Mouse (Mus musculus) CH12.LX (cell line): Measurements from ENCODE around the gene Ccl17. TPM values are rescaled to one million over a fixed set of nuclear protein-coding genes. Genes with fewer than 3 reads are reported as not detected.
A peak's percentile ranks its signal among the peaks of the same experiment; 100 is the strongest.

Experiments used
- DNase-seq: peaks from one replicate; pipeline ENCODE4 v3.0.0-alpha.2; 2013; ENCODE audit errors: extremely low read depth
- H3K27ac ChIP-seq: 2 replicates; pipeline ENCODE4 v1.5.1; 2012; ENCODE audit warnings: low read depth, mild to moderate bottlenecking, control low read depth, moderate library complexity; ENCODE audit not compliant: insufficient read depth
- H3K27me3 ChIP-seq: replicated peaks from 2 replicates; pipeline ENCODE3; 2012; ENCODE audit warnings: inconsistent platforms
- H3K36me3 ChIP-seq, 2 experiments: replicated peaks in 1 of 2; 2 replicates each; pipeline versions ENCODE3 to v1.6.1; 2012; ENCODE audit warnings: inconsistent platforms in 1 of 2, low read length in 1 of 2, mild to moderate bottlenecking in 1 of 2, mixed read lengths in 1 of 2, moderate library complexity in 1 of 2; ENCODE audit not compliant: control insufficient read depth in 1 of 2, insufficient read depth in 1 of 2
- H3K4me1 ChIP-seq, 2 experiments: 2 replicates each; pipeline ENCODE4 v1.6.1; 2012; ENCODE audit warnings: inconsistent platforms in 1 of 2, moderate library complexity in 1 of 2; ENCODE audit not compliant: insufficient read depth in 2 of 2, control insufficient read depth in 1 of 2
- H3K4me2 ChIP-seq: 2 replicates; pipeline ENCODE4 v1.6.1; 2012; ENCODE audit warnings: low read depth, mild to moderate bottlenecking, control low read depth; ENCODE audit not compliant: poor library complexity, insufficient read depth, severe bottlenecking
- H3K4me3 ChIP-seq, 3 experiments: fragments of 150-350 bp in 1 of 3; sonication (generic) in 1 of 3; replicated peaks in 1 of 3; 2 replicates each; pipeline versions ENCODE3 to v1.5.1; 2011 to 2012; ENCODE audit warnings: low read depth in 2 of 3, low read length in 2 of 3, mild to moderate bottlenecking in 2 of 3, moderate library complexity in 2 of 3, control low read depth in 1 of 3, improper control_type of control experiment in 1 of 3, inconsistent platforms in 1 of 3, mixed read lengths in 1 of 3; ENCODE audit not compliant: poor library complexity in 1 of 3
- H3K79me2 ChIP-seq: replicated peaks from 2 replicates; pipeline ENCODE4 v1.6.1; 2012; ENCODE audit warnings: mild to moderate bottlenecking, moderate library complexity; ENCODE audit not compliant: control insufficient read depth, poor library complexity, insufficient read depth, severe bottlenecking; ENCODE audit errors: extremely low read depth
- H3K9ac ChIP-seq: 2 replicates; pipeline ENCODE4 v1.6.1; 2012; ENCODE audit warnings: low read depth, mild to moderate bottlenecking, control low read depth, moderate library complexity; ENCODE audit not compliant: insufficient read depth
- H3K9me3 ChIP-seq: replicated peaks from 2 replicates; pipeline ENCODE3; 2012; ENCODE audit warnings: low read length, inconsistent platforms, mixed read lengths
- CTCF ChIP-seq, 2 experiments: IDR thresholded peaks in 1 of 2; conservative IDR thresholded peaks in 1 of 2; 2 replicates each; pipeline ENCODE4 v1.5.1; 2011 to 2012; ENCODE audit warnings: low read depth in 2 of 2, low read length in 2 of 2, improper control_type of control experiment in 1 of 2, inconsistent platforms in 1 of 2, mild to moderate bottlenecking in 1 of 2, moderate library complexity in 1 of 2
- E2F4 ChIP-seq: IDR thresholded peaks from 2 replicates; pipeline ENCODE4 v1.6.1; 2011; ENCODE audit warnings: low read depth, low read length, improper control_type of control experiment; ENCODE audit not compliant: insufficient replicate concordance
- ELF1 ChIP-seq: IDR thresholded peaks from 2 replicates; pipeline ENCODE4 v1.6.1; 2014; ENCODE audit warnings: low read depth, mild to moderate bottlenecking, inconsistent platforms, low read length, improper control_type of control experiment
- ETS1 ChIP-seq: conservative IDR thresholded peaks from 2 replicates; pipeline ENCODE4 v1.6.1; 2012; ENCODE audit warnings: low read depth, mild to moderate bottlenecking, inconsistent platforms, low read length, improper control_type of control experiment, moderate library complexity
- GABPA ChIP-seq: IDR thresholded peaks from 2 replicates; pipeline ENCODE4 v1.6.1; 2012; ENCODE audit warnings: low read depth, low read length, improper control_type of control experiment, inconsistent platforms; ENCODE audit not compliant: insufficient replicate concordance
- IRF4 ChIP-seq: IDR thresholded peaks from 2 replicates; pipeline ENCODE4 v1.6.1; 2014; ENCODE audit warnings: low read depth, mild to moderate bottlenecking, inconsistent platforms, low read length, improper control_type of control experiment
- JUN ChIP-seq: IDR thresholded peaks from 2 replicates; pipeline ENCODE4 v1.6.1; 2011; ENCODE audit warnings: low read depth, mild to moderate bottlenecking, low read length, improper control_type of control experiment, moderate library complexity; ENCODE audit not compliant: insufficient read depth
- MAX ChIP-seq: IDR thresholded peaks from 2 replicates; pipeline ENCODE4 v1.6.1; 2011; ENCODE audit warnings: low read length, improper control_type of control experiment
- MYC ChIP-seq: IDR thresholded peaks from 2 replicates; pipeline ENCODE4 v1.6.1; 2011; ENCODE audit warnings: low read depth, mild to moderate bottlenecking, improper control_type of control experiment, low read length
- NELFE ChIP-seq: IDR thresholded peaks from 2 replicates; pipeline ENCODE4 v1.6.1; 2011; ENCODE audit warnings: low read depth, low read length, improper control_type of control experiment
- PAX5 ChIP-seq: IDR thresholded peaks from 2 replicates; pipeline ENCODE4 v1.6.1; 2012; ENCODE audit warnings: low read length, inconsistent platforms, mixed read lengths
- POLR2A ChIP-seq: IDR thresholded peaks from 2 replicates; pipeline ENCODE4 v1.6.1; 2011; ENCODE audit warnings: low read depth, mild to moderate bottlenecking, improper control_type of control experiment, low read length
- POLR2AphosphoS2 ChIP-seq: IDR thresholded peaks from 2 replicates; pipeline ENCODE4 v1.6.1; 2011; ENCODE audit warnings: low read depth, low read length, improper control_type of control experiment
- RAD21 ChIP-seq: IDR thresholded peaks from 2 replicates; pipeline ENCODE4 v1.6.1; 2011; ENCODE audit warnings: low read depth, mild to moderate bottlenecking, low read length, improper control_type of control experiment, moderate library complexity
- SIN3A ChIP-seq: IDR thresholded peaks from 2 replicates; pipeline ENCODE4 v1.6.1; 2012; ENCODE audit warnings: low read length, improper control_type of control experiment, inconsistent platforms
- SMC3 ChIP-seq: IDR thresholded peaks from 2 replicates; pipeline ENCODE4 v1.6.1; 2011; ENCODE audit warnings: low read depth, low read length, improper control_type of control experiment
- TBP ChIP-seq: conservative IDR thresholded peaks from 2 replicates; pipeline ENCODE4 v1.6.1; 2011; ENCODE audit warnings: low read depth, low read length, improper control_type of control experiment
- ZC3H11A ChIP-seq: IDR thresholded peaks from 2 replicates; pipeline ENCODE4 v1.6.1; 2012; ENCODE audit warnings: low read depth, mild to moderate bottlenecking, inconsistent platforms, low read length, improper control_type of control experiment
- ZKSCAN1 ChIP-seq: IDR thresholded peaks from 2 replicates; pipeline ENCODE4 v1.6.1; 2012; ENCODE audit warnings: low read depth, inconsistent platforms, low read length, improper control_type of control experiment, borderline replicate concordance
- ZNF384 ChIP-seq: IDR thresholded peaks from 2 replicates; pipeline ENCODE4 v1.6.1; 2012; ENCODE audit warnings: low read depth, low read length, improper control_type of control experiment, inconsistent platforms
- dilution Hi-C: fragments of 300-500 bp; cut with MboI; formaldehyde crosslinking; loops from 2 replicates; pipeline ENCODE4 v1.14.3; 2020; ENCODE audit warnings: low sequenced_read_pairs; ENCODE audit not compliant: extremely low pct_unique_long_range_greater_than_20kb, extremely low pct_ligation_motif_present
- in situ Hi-C: fragments of 300-500 bp; cut with MboI; formaldehyde crosslinking; loops from 3 replicates; pipeline ENCODE4 v1.14.3; 2019; ENCODE audit warnings: low sequenced_read_pairs, low pct_ligation_motif_present, low pct_unique_long_range_greater_than_20kb, mixed read lengths
- polyA plus RNA-seq: library from polyadenylated mRNA; unstranded; fragments of >175 nt; gene quantifications from 2 replicates; pipeline ENCODE4 v1.2.1, GENCODE M21; 2012; ENCODE audit warnings: low read depth; ENCODE audit not compliant: insufficient read length
- total RNA-seq, 2 experiments: library from RNA; depleted of rRNA; stranded (reverse); fragments of 300-350 nt in 1 of 2; fragments of >200 nt in 1 of 2; gene quantifications; 2 replicates each; pipeline ENCODE4 v1.2.3; 2012 to 2014

The Ccl17 gene
- total and polyA plus RNA-seq, 3 experiments: 1.3 to 2.6 (median 2.1) TPM

DNA sequence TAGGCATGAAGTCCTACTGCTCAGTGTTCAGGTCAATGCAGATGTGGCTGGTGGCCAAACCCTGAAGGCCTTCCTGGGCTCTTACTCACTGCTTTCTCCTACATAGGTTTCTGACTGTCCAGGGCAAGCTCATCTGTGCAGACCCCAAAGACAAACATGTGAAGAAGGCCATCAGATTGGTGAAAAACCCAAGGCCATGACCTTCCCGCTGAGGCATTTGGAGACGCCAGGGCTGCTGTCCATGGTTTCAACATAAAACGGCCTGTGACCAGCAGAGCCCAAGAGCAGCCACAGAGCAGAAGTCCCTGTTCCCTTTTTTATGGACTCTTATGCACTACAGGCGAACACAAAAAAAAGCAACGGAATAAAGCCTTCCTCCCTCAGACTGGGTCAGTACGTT, 1.4 kb downstream of the Ccl17 start:
- Histone ChIP-seq H3K27ac (0 out of 2 replicates have a peak overlapping the region, but pooled peaks have one; percentile 4), H3K4me2 (no peak overlapping the region; the same call in 1 of the 2 replicates), H3K27me3 (no peaks in the 10 kb centered on the region), H3K36me3 (no peaks in the 10 kb centered on the region), H3K79me2 (no peaks in the 10 kb centered on the region), H3K4me1 (peaks cover 38 to 65% of the 10 kb centered on the region in 2 experiments), H3K4me3 (peak overlapping the region in 1 of 3 experiments; percentile 6), H3K9ac (no peak overlapping the region), H3K9me3 (no peaks in the 10 kb centered on the region)
- in situ Hi-C loops (no loop called here), dilution Hi-C loops (no loop called here)
- TF ChIP-seq ZKSCAN1 (no peak), ETS1 (no peak), ELF1 (no peak), POLR2AphosphoS2 (no peak), E2F4 (no peak), GABPA (no peak)
- DNase-seq: no peak

DNA sequence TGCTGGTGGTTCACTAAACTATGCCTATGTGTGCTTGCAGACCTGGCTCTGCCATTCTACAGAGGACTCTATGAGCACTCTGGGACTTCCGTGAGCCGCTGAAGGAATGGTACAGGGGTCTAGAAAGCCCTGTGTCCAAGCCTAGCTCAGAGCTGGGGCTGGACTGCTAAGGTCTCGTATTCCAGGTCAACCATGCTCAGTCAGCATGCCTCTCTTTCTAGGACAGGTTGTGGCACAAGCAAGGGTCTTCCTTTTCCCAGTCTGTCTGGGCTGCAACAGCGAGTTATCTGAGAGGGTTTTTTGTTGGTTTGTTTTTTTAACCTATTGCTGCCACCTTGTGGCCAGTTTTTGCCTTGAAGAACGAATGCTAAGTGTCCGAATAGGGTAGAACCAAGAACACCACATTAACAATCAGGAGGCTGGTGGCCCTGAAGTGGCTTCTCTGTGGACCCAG, 2.4 kb downstream of the Ccl17 start:
- no peak overlapping the region for H3K4me3 ChIP-seq
- peaks cover 36 to 65% of the 10 kb centered on the region in 2 experiments for H3K4me1 ChIP-seq
- H3K4me2 ChIP-seq: no peak overlapping the region
- no peaks in the 10 kb centered on the region for H3K27me3 ChIP-seq
- H3K27ac ChIP-seq: no peak overlapping the region
- dilution Hi-C loops: no loop called here
- H3K36me3 ChIP-seq: peaks cover 0 to 8% of the 10 kb centered on the region in 2 experiments
- no peaks in the 10 kb centered on the region for H3K9me3 ChIP-seq
- DNase-seq: peak; percentile 92
- in situ Hi-C loops: no loop called here
- H3K79me2 ChIP-seq: no peaks in the 10 kb centered on the region
- TF ChIP-seq IRF4: 0 out of 2 replicates have a peak, but pooled peaks have one; percentile 23
- peak; percentile 84 for TF ChIP-seq ZNF384
- peak; percentile 25; the same call in 1 of the 2 replicates for TF ChIP-seq ELF1
- 0 out of 2 replicates have a peak, but pooled peaks have one; percentile 10 for TF ChIP-seq JUN
- 0 out of 2 replicates have a peak, but pooled peaks have one; percentile 25 for TF ChIP-seq TBP
- TF ChIP-seq SMC3: peak; percentile 98
- peak; percentile 53 for TF ChIP-seq SIN3A
- no peak for TF ChIP-seq PAX5
- 0 out of 2 replicates have a peak, but pooled peaks have one; percentile 30 for TF ChIP-seq MYC
- peak; percentile 17 to 91; a peak in 2 of 4 replicates for TF ChIP-seq CTCF (conservative IDR thresholded peaks at IDR 0.05 in 1 of 2, IDR thresholded peaks at IDR 0.05 in 1 of 2; ENCODE audit: low read depth in 2 of 2, low read length in 2 of 2)
- no peak for TF ChIP-seq NELFE
- TF ChIP-seq ZKSCAN1: no peak
- TF ChIP-seq RAD21: peak; percentile 88
- TF ChIP-seq MAX: no peak
- 0 out of 2 replicates have a peak, but pooled peaks have one; percentile 22 for TF ChIP-seq POLR2A
- TF ChIP-seq ZC3H11A: peak; percentile 91
- H3K9ac ChIP-seq: no peak overlapping the region
